In genomic region chr13:5760030-5760429, GRCm38 (mm10) we compare ENCODE assay signal across 22 mouse cellular contexts.
DNase-seq lines count a peak whose midpoint lies in the region; TF ChIP-seq lines count a peak whose summit lies in the region.
"Had no signal": no experiment of that assay in that cellular context is flagged by ENCODE, and none has a peak within 500 bp of the region (broad histone marks: within the 10 kb centered on the region; RNA-seq: fewer than 3 reads in every experiment).

No protein-coding gene starts in this region.

- H3K4me1 ChIP-seq in liver, adult 2 months (ENCODE audit: control insufficient read depth, insufficient read depth, low read length), result no peaks in the 10 kb centered on the region
- H3K4me1 ChIP-seq in embryonic fibroblast, embryonic 13.5 days (ENCODE audit: control insufficient read depth, insufficient read depth, low read length), result no peaks in the 10 kb centered on the region
- H3K4me1 ChIP-seq: forebrain, embryonic 12.5 days; forebrain, embryonic 15.5 days; heart, embryonic 10.5 days; heart, embryonic 13.5 days; hindbrain, embryonic 15.5 days had no signal

- no peak for TF ChIP-seq POLR2A in liver, adult 2 months (IDR thresholded peaks at IDR 0.05; ENCODE audit: extremely low read depth, insufficient read depth, low read length)
- no peak for TF ChIP-seq POLR2A in embryonic fibroblast, embryonic 13.5 days (IDR thresholded peaks at IDR 0.05; ENCODE audit: low read depth, low read length)

- H3K79me2 ChIP-seq in liver, adult 2 months (ENCODE audit: control insufficient read depth, insufficient read depth, low read length), result no peaks in the 10 kb centered on the region
- H3K79me2 ChIP-seq in C2C12 (ENCODE audit: control insufficient read depth, insufficient read depth), result no peaks in the 10 kb centered on the region

- H3K4me3 ChIP-seq in liver, adult 2 months (ENCODE audit: insufficient read depth, low read depth, low read length), result no peak overlapping the region
- no peak overlapping the region for H3K4me3 ChIP-seq in C2C12 (ENCODE audit: insufficient read depth, poor library complexity, severe bottlenecking)
- no peak overlapping the region for H3K4me3 ChIP-seq in embryonic fibroblast, embryonic 13.5 days (ENCODE audit: insufficient read depth, low read length)
- H3K4me3 ChIP-seq: forebrain, embryonic 12.5 days; forebrain, embryonic 15.5 days; heart, adult 2 months; heart, embryonic 10.5 days; heart, embryonic 13.5 days; hindbrain, embryonic 15.5 days had no signal

- H3K79me3 ChIP-seq in C2C12 (ENCODE audit: low read depth), result no peaks in the 10 kb centered on the region

- DNase-seq in liver, adult 2 months (ENCODE audit: extremely low read depth, low read depth, low spot score), result peak; percentile 28
- no peak for DNase-seq in liver
- DNase-seq in 3134 (ENCODE audit: extremely low read depth, insufficient read length, low spot score), result peak; percentile 14
- DNase-seq in left cerebral cortex, adult 18-20 months (ENCODE audit: low spot score in 2 of 2), result no peak
- DNase-seq in adrenal gland, adult 8-10 months, result no peak
- DNase-seq: adrenal gland, postnatal 10 days; adrenal gland, postnatal 36 days; cerebellum, adult 18-20 months; cerebellum, adult 9-10 months; cerebellum, postnatal 14 days; gastrocnemius, postnatal 10 days; gastrocnemius, postnatal 36 days; heart, adult 2 months; heart, postnatal 14 days; heart, postnatal 4 days had no signal

- no peaks in the 10 kb centered on the region for H3K27me3 ChIP-seq in liver, adult 2 months (ENCODE audit: control insufficient read depth, insufficient read depth, low read length)
- H3K27me3 ChIP-seq in C2C12 (ENCODE audit: control insufficient read depth, insufficient read depth, insufficient read length), result no peaks in the 10 kb centered on the region
- H3K27me3 ChIP-seq: forebrain, embryonic 12.5 days; forebrain, embryonic 15.5 days; heart, embryonic 13.5 days; hindbrain, embryonic 15.5 days had no signal

- H3K9ac ChIP-seq in liver, adult 2 months (ENCODE audit: low read depth, low read length), result no peak overlapping the region
- H3K9ac ChIP-seq: forebrain, embryonic 12.5 days; forebrain, embryonic 15.5 days; heart, embryonic 13.5 days; hindbrain, embryonic 15.5 days had no signal

- TF ChIP-seq CTCF in liver, adult 2 months (IDR thresholded peaks at IDR 0.05; ENCODE audit: low read depth, low read length), result no peak
- TF ChIP-seq CTCF in C2C12 (IDR thresholded peaks at IDR 0.05; ENCODE audit: control insufficient read depth, insufficient read depth, insufficient read length), result no peak
- TF ChIP-seq CTCF in embryonic fibroblast, embryonic 13.5 days (IDR thresholded peaks at IDR 0.05; ENCODE audit: borderline replicate concordance, insufficient read depth, low read length), result no peak

- no peak overlapping the region for H3ac ChIP-seq in C2C12 (ENCODE audit: control insufficient read depth, insufficient read length, low read depth)

- H3K36me3 ChIP-seq in liver, adult 2 months (ENCODE audit: control insufficient read depth, insufficient read depth, low read length), result no peaks in the 10 kb centered on the region
- no peaks in the 10 kb centered on the region for H3K36me3 ChIP-seq in C2C12 (ENCODE audit: control insufficient read depth, insufficient read depth)
- H3K36me3 ChIP-seq: forebrain, embryonic 12.5 days; forebrain, embryonic 15.5 days; heart, embryonic 10.5 days; heart, embryonic 13.5 days; hindbrain, embryonic 15.5 days had no signal

- no peak overlapping the region for H3K27ac ChIP-seq in liver, adult 2 months (replicated peaks; ENCODE audit: insufficient read depth, low read depth, low read length)
- peak overlapping the region; percentile 80 for H3K27ac ChIP-seq in embryonic fibroblast, embryonic 13.5 days (ENCODE audit: insufficient read depth, low read length)
- H3K27ac ChIP-seq: forebrain, embryonic 12.5 days; forebrain, embryonic 15.5 days; heart, adult 2 months; heart, embryonic 10.5 days; heart, embryonic 13.5 days; hindbrain, embryonic 15.5 days had no signal

TF ChIP-seq in C2C12, 6 proteins besides CTCF, POLR2A, EP300 and RAD21:
- TF ChIP-seq CEBPB (IDR thresholded peaks at IDR 0.05; ENCODE audit: low read depth) (peak; percentile 18), MYOD1 (IDR thresholded peaks at IDR 0.05; ENCODE audit: control insufficient read depth, insufficient read length, low read depth) (peak; percentile 63), FOSL1 (IDR thresholded peaks at IDR 0.05; ENCODE audit: insufficient read depth, low read length, poor library complexity, severe bottlenecking) (no peak)

Comparison
In these comparisons a context has a peak if more than half of its experiments do, and no peak if none do; other contexts are left out.
1. DNase-seq: peak in liver, adult 2 months (single experiment) and 3134 (single experiment); none in liver (single experiment), left cerebral cortex, adult 18-20 months (0 of 2) and adrenal gland, adult 8-10 months (single experiment).